Mouse (Mus musculus): ENCODE results near the gene Pcbp2. TPM values are rescaled to one million over a fixed set of nuclear protein-coding genes. Genes with fewer than 3 reads are reported as not detected.

The Pcbp2 gene
- polyA plus RNA-seq, 1 experiment from 2014 or later = 183 TPM

- 72% methylated on average over 26 of the region's 26 CpGs for WGBS
- H3K4me3 ChIP-seq = no peak overlapping the region
- H3K9me3 ChIP-seq = no peaks in the 10 kb centered on the region
- no peak overlapping the region for H3K27ac ChIP-seq
- peaks cover 25% of the 10 kb centered on the region for H3K4me1 ChIP-seq
- DNase-seq (ENCODE audit: low spot score) = no peak
- H3K36me3 ChIP-seq = no peaks in the 10 kb centered on the region
- no peaks in the 10 kb centered on the region for H3K27me3 ChIP-seq (ENCODE audit: insufficient read depth, poor library complexity, severe bottlenecking)
Measured at GRCm38 (mm10) chr15:102451666-102452430, 18.5 kb upstream of the Pcbp2 start.

- no peaks in the 10 kb centered on the region for H3K36me3 ChIP-seq
- no peak overlapping the region for H3K27ac ChIP-seq
- H3K9me3 ChIP-seq = no peaks in the 10 kb centered on the region
- no peaks in the 10 kb centered on the region for H3K27me3 ChIP-seq (ENCODE audit: insufficient read depth, poor library complexity, severe bottlenecking)
- peaks cover 34% of the 10 kb centered on the region for H3K4me1 ChIP-seq
- no peak overlapping the region for H3K4me3 ChIP-seq
- no peak for DNase-seq (ENCODE audit: low spot score)
- 36% methylated on average over 6 of the region's 6 CpGs for WGBS
Measured at GRCm38 (mm10) chr15:102455993-102456392, 14.3 kb upstream of the Pcbp2 start.

- Histone ChIP-seq H3K4me1 (peaks cover 24% of the 10 kb centered on the region), H3K27me3 (ENCODE audit: insufficient read depth, poor library complexity, severe bottlenecking) (no peaks in the 10 kb centered on the region), H3K36me3 (peaks cover 7% of the 10 kb centered on the region), H3K9me3 (no peaks in the 10 kb centered on the region), H3K27ac (peak overlapping the region; percentile 83; the same call in 1 of the 2 replicates), H3K4me3 (peak overlapping the region; percentile 64)
- no peak for DNase-seq (ENCODE audit: low spot score)
- WGBS = 71% methylated on average over 5 of the region's 5 CpGs
Measured at GRCm38 (mm10) chr15:102458050-102458736, 12.1 kb upstream of the Pcbp2 start.

GRCm38 (mm10) chr15:102458904-102459317, 11.4 kb upstream of the Pcbp2 start, which contains the start of gene Prr13:
Prr13 (plus strand) TSS chr15:102459028.
- Histone ChIP-seq H3K27me3 (ENCODE audit: insufficient read depth, poor library complexity, severe bottlenecking) (no peaks in the 10 kb centered on the region), H3K27ac (peak within 1 kb of the TSS; percentile 83), H3K4me1 (peaks cover 22% of the 10 kb centered on the region), H3K9me3 (no peaks in the 10 kb centered on the region), H3K4me3 (peak within 1 kb of the TSS; percentile 64), H3K36me3 (peaks cover 12% of the 10 kb centered on the region)
- WGBS = under 1% methylated on average over 19 of the region's 19 CpGs
- peak; percentile 97 for DNase-seq (ENCODE audit: low spot score)

GRCm38 (mm10) chr15:102459381-102459780, 11.0 kb upstream of the Pcbp2 start:
- 26% methylated on average over 6 of the region's 6 CpGs for WGBS
- peak overlapping the region; percentile 64 for H3K4me3 ChIP-seq
- peak overlapping the region; percentile 83 for H3K27ac ChIP-seq

GRCm38 (mm10) chr15:102459847-102460246, 10.5 kb upstream of the Pcbp2 start:
- peak; percentile 81 for DNase-seq (ENCODE audit: low spot score)
- peak overlapping the region; percentile 64 for H3K4me3 ChIP-seq
- H3K4me1 ChIP-seq = peaks cover 19% of the 10 kb centered on the region
- peak overlapping the region; percentile 83; the same call in 1 of the 2 replicates for H3K27ac ChIP-seq
- no peaks in the 10 kb centered on the region for H3K27me3 ChIP-seq (ENCODE audit: insufficient read depth, poor library complexity, severe bottlenecking)
- H3K9me3 ChIP-seq = no peaks in the 10 kb centered on the region
- peaks cover 12% of the 10 kb centered on the region for H3K36me3 ChIP-seq
- 54% methylated on average over 5 of the region's 5 CpGs for WGBS

More at GRCm38 (mm10) chr15:102459381-102459780, 11.0 kb upstream of the Pcbp2 start:
- no peak for DNase-seq (ENCODE audit: low spot score)
- peaks cover 19% of the 10 kb centered on the region for H3K4me1 ChIP-seq
- peaks cover 12% of the 10 kb centered on the region for H3K36me3 ChIP-seq
- H3K27me3 ChIP-seq (ENCODE audit: insufficient read depth, poor library complexity, severe bottlenecking) = no peaks in the 10 kb centered on the region
- H3K9me3 ChIP-seq = no peaks in the 10 kb centered on the region

- WGBS = 69% methylated on average over 12 of the region's 12 CpGs
- H3K27ac ChIP-seq = peak overlapping the region; percentile 49; the same call in 1 of the 2 replicates
- no peaks in the 10 kb centered on the region for H3K27me3 ChIP-seq (ENCODE audit: insufficient read depth, poor library complexity, severe bottlenecking)
- peak overlapping the region; percentile 64 for H3K4me3 ChIP-seq
- no peak for DNase-seq (ENCODE audit: low spot score)
- H3K4me1 ChIP-seq = peaks cover 19% of the 10 kb centered on the region
- peaks cover 12% of the 10 kb centered on the region for H3K36me3 ChIP-seq
- H3K9me3 ChIP-seq = no peaks in the 10 kb centered on the region
Measured at GRCm38 (mm10) chr15:102460409-102460808, 9.9 kb upstream of the Pcbp2 start.

GRCm38 (mm10) chr15:102460971-102461370, 9.4 kb upstream of the Pcbp2 start:
- H3K9me3 ChIP-seq = no peaks in the 10 kb centered on the region
- WGBS = 55% methylated on average over 4 of the region's 4 CpGs
- H3K27me3 ChIP-seq (ENCODE audit: insufficient read depth, poor library complexity, severe bottlenecking) = no peaks in the 10 kb centered on the region
- peaks cover 12% of the 10 kb centered on the region for H3K36me3 ChIP-seq
- peak overlapping the region; percentile 64 for H3K4me3 ChIP-seq
- no peak for DNase-seq (ENCODE audit: low spot score)
- H3K27ac ChIP-seq = peak overlapping the region; percentile 42; the same call in 1 of the 2 replicates
- peaks cover 19% of the 10 kb centered on the region for H3K4me1 ChIP-seq

- Histone ChIP-seq H3K27ac (no peak overlapping the region), H3K4me1 (peaks cover 19% of the 10 kb centered on the region), H3K4me3 (no peak overlapping the region), H3K36me3 (peaks cover 12% of the 10 kb centered on the region), H3K9me3 (no peaks in the 10 kb centered on the region), H3K27me3 (ENCODE audit: insufficient read depth, poor library complexity, severe bottlenecking) (no peaks in the 10 kb centered on the region)
- 83% methylated on average over 9 of the region's 9 CpGs for WGBS
- DNase-seq (ENCODE audit: low spot score) = no peak
Measured at GRCm38 (mm10) chr15:102461430-102462075, 8.8 kb upstream of the Pcbp2 start.

- Histone ChIP-seq H3K9me3 (no peaks in the 10 kb centered on the region), H3K27me3 (ENCODE audit: insufficient read depth, poor library complexity, severe bottlenecking) (no peaks in the 10 kb centered on the region), H3K4me1 (peaks cover 19% of the 10 kb centered on the region), H3K4me3 (no peak overlapping the region), H3K36me3 (peaks cover 14% of the 10 kb centered on the region), H3K27ac (no peak overlapping the region)
- DNase-seq (ENCODE audit: low spot score) = no peak
Measured at GRCm38 (mm10) chr15:102463666-102464065, 6.7 kb upstream of the Pcbp2 start.

- Histone ChIP-seq H3K9me3 (no peaks in the 10 kb centered on the region), H3K36me3 (peaks cover 14% of the 10 kb centered on the region), H3K27me3 (ENCODE audit: insufficient read depth, poor library complexity, severe bottlenecking) (no peaks in the 10 kb centered on the region), H3K27ac (no peak overlapping the region), H3K4me1 (0 out of 2 replicates have a peak, but pooled peaks cover 3% of the 10 kb centered on the region), H3K4me3 (no peak overlapping the region)
- 93% methylated on average over 9 of the region's 9 CpGs for WGBS
- peak; percentile 69 for DNase-seq (ENCODE audit: low spot score)
Measured at GRCm38 (mm10) chr15:102468675-102469370, 1.5 kb upstream of the Pcbp2 start.

- 0 out of 2 replicates have a peak, but pooled peaks cover 3% of the 10 kb centered on the region for H3K4me1 ChIP-seq
- under 1% methylated on average over 43 of the region's 67 CpGs for WGBS
- no peaks in the 10 kb centered on the region for H3K27me3 ChIP-seq (ENCODE audit: insufficient read depth, poor library complexity, severe bottlenecking)
- H3K9me3 ChIP-seq = no peaks in the 10 kb centered on the region
- H3K36me3 ChIP-seq = peaks cover 33% of the 10 kb centered on the region
- DNase-seq (ENCODE audit: low spot score) = peak; percentile 92
- peak overlapping the region; percentile 99 for H3K27ac ChIP-seq
- peak overlapping the region; percentile 90 for H3K4me3 ChIP-seq
Measured at GRCm38 (mm10) chr15:102470605-102471294, 411 bp downstream of the Pcbp2 start.

Data from heart, embryonic 10.5 days (tissue).